ENCODE assay signal across 12 mouse cellular contexts in genomic region chr4:62485450-62486161, GRCm38 (mm10). TPM values are rescaled to one million over a fixed set of nuclear protein-coding genes. Genes with fewer than 3 reads are reported as not detected.
A peak's percentile ranks its signal among the peaks of the same experiment; 100 is the strongest.
DNase-seq lines count a peak whose midpoint lies in the region; ATAC-seq and TF ChIP-seq lines count a peak whose summit lies in the region.
"Had no signal": no experiment of that assay in that cellular context is flagged by ENCODE, and none has a peak within 500 bp of the region (broad histone marks: within the 10 kb centered on the region; RNA-seq: fewer than 3 reads in every experiment).

No protein-coding gene starts in this region.

- H3K9ac ChIP-seq in intestine, embryonic 15.5 days: no peak overlapping the region
- H3K9ac ChIP-seq in stomach, embryonic 16.5 days (ENCODE audit: low read length): no peak overlapping the region
- H3K9ac ChIP-seq: embryonic facial prominence, embryonic 15.5 days had no signal

- no peak for DNase-seq in thymus, adult 2 months
- no peak for DNase-seq in thymus, postnatal 14 days
- DNase-seq in lung, adult 18-20 months: peak; percentile 67 to 74
- DNase-seq in forebrain, embryonic 10.5 days (ENCODE audit: extremely low spot score, low spot score): no peak
- no peak for DNase-seq in right cerebral cortex, postnatal 10 days (ENCODE audit: low spot score in 2 of 2)
- DNase-seq: cerebellum, postnatal 14 days; kidney, postnatal 36 days; thymus, adult 18-20 months had no signal

- H3K36me3 ChIP-seq in thymus, adult 2 months (ENCODE audit: control insufficient read depth, insufficient read depth, low read length): no peaks in the 10 kb centered on the region
- no peaks in the 10 kb centered on the region for H3K36me3 ChIP-seq in intestine, embryonic 15.5 days
- no peaks in the 10 kb centered on the region for H3K36me3 ChIP-seq in stomach, embryonic 16.5 days (ENCODE audit: control insufficient read depth, insufficient read depth, low read length)
- no peaks in the 10 kb centered on the region for H3K36me3 ChIP-seq in forebrain, embryonic 10.5 days (replicated peaks)
- H3K36me3 ChIP-seq: embryonic facial prominence, embryonic 15.5 days had no signal

- 67% methylated on average over 8 of the region's 8 CpGs for WGBS in thymus, adult 2 months
- 78% methylated on average over 8 of the region's 8 CpGs for WGBS in intestine, embryonic 15.5 days
- 78% methylated on average over 8 of the region's 8 CpGs for WGBS in stomach, embryonic 16.5 days
- 89% methylated on average over 8 of the region's 8 CpGs for WGBS in forebrain, embryonic 10.5 days

- TF ChIP-seq POLR2A in thymus, adult 2 months (IDR thresholded peaks at IDR 0.05; ENCODE audit: control insufficient read depth, extremely low read depth, insufficient read depth, low read length, poor library complexity): no peak

- no peaks in the 10 kb centered on the region for H3K9me3 ChIP-seq in intestine, embryonic 15.5 days
- H3K9me3 ChIP-seq in stomach, embryonic 16.5 days (replicated peaks; ENCODE audit: control insufficient read depth, low read length): no peaks in the 10 kb centered on the region
- H3K9me3 ChIP-seq in forebrain, embryonic 10.5 days: no peaks in the 10 kb centered on the region
- H3K9me3 ChIP-seq: embryonic facial prominence, embryonic 15.5 days had no signal

- no peak overlapping the region for H3K4me2 ChIP-seq in intestine, embryonic 15.5 days (replicated peaks)
- H3K4me2 ChIP-seq in stomach, embryonic 16.5 days (ENCODE audit: low read depth, low read length): no peak overlapping the region
- H3K4me2 ChIP-seq: embryonic facial prominence, embryonic 15.5 days had no signal

- no peaks in the 10 kb centered on the region for H3K27me3 ChIP-seq in thymus, adult 2 months (ENCODE audit: control insufficient read depth, insufficient read depth, low read length)
- no peaks in the 10 kb centered on the region for H3K27me3 ChIP-seq in intestine, embryonic 15.5 days (replicated peaks)
- H3K27me3 ChIP-seq in stomach, embryonic 16.5 days (ENCODE audit: control insufficient read depth, insufficient read depth, low read length): no peaks in the 10 kb centered on the region
- peaks cover 20% of the 10 kb centered on the region for H3K27me3 ChIP-seq in forebrain, embryonic 10.5 days (ENCODE audit: poor library complexity, severe bottlenecking)
- H3K27me3 ChIP-seq: embryonic facial prominence, embryonic 15.5 days had no signal

- H3K27ac ChIP-seq in thymus, adult 2 months (ENCODE audit: control insufficient read depth, insufficient read depth, low read length): peak overlapping the region; percentile 20; the same call in 1 of the 2 replicates
- H3K27ac ChIP-seq in intestine, embryonic 15.5 days: no peak overlapping the region
- H3K27ac ChIP-seq in stomach, embryonic 16.5 days (ENCODE audit: low read length): peak overlapping the region; percentile 52
- no peak overlapping the region for H3K27ac ChIP-seq in forebrain, embryonic 10.5 days
- H3K27ac ChIP-seq: embryonic facial prominence, embryonic 15.5 days had no signal

- no peak for TF ChIP-seq CTCF in thymus, adult 2 months (IDR thresholded peaks at IDR 0.05; ENCODE audit: borderline replicate concordance, control insufficient read depth, extremely low read depth, insufficient read depth, low read length, poor library complexity)

- H3K4me1 ChIP-seq in thymus, adult 2 months (replicated peaks; ENCODE audit: control insufficient read depth, insufficient read depth, low read length): peaks cover 11% of the 10 kb centered on the region
- 0 out of 2 replicates have a peak, but pooled peaks cover 2% of the 10 kb centered on the region for H3K4me1 ChIP-seq in intestine, embryonic 15.5 days (replicated peaks)
- peaks cover 5% of the 10 kb centered on the region; the same call in 1 of the 2 replicates for H3K4me1 ChIP-seq in stomach, embryonic 16.5 days (ENCODE audit: control insufficient read depth, insufficient read depth, low read length)
- peaks cover 8% of the 10 kb centered on the region; the same call in 1 of the 2 replicates for H3K4me1 ChIP-seq in forebrain, embryonic 10.5 days
- H3K4me1 ChIP-seq: embryonic facial prominence, embryonic 15.5 days had no signal

- no peak overlapping the region for H3K4me3 ChIP-seq in thymus, adult 2 months (ENCODE audit: control insufficient read depth, insufficient read depth, low read length)
- H3K4me3 ChIP-seq in intestine, embryonic 15.5 days (replicated peaks): no peak overlapping the region
- H3K4me3 ChIP-seq in stomach, embryonic 16.5 days (replicated peaks; ENCODE audit: low read length): no peak overlapping the region
- H3K4me3 ChIP-seq in forebrain, embryonic 10.5 days: no peak overlapping the region
- H3K4me3 ChIP-seq: embryonic facial prominence, embryonic 15.5 days had no signal

- ATAC-seq in intestine, embryonic 15.5 days: peak; percentile 32; the same call in 1 of the 2 replicates
- ATAC-seq in stomach, embryonic 16.5 days (ENCODE audit: insufficient read depth, low FRiP score): no peak
- ATAC-seq in CD4-positive, CD25-positive, alpha-beta regulatory T cell, adult 4 months: no peak

RNA-seq across cellular contexts. Expression of gene Bspry, which starts 5.8 kb away (rescaled TPM):
- 19.7 and 19.8 TPM in 2 replicates for polyA plus RNA-seq in thymus, adult 2 months (2012; rRNA removed)
- polyA plus RNA-seq in intestine, embryonic 15.5 days (2015; fragmentation: Nextera tagmentation; extraction: Ambion mirVana): 31.7 and 33.2 TPM in 2 replicates
- polyA plus RNA-seq in stomach, embryonic 16.5 days (2015; fragmentation: Nextera tagmentation; extraction: Ambion mirVana): 29.3 and 35.5 TPM in 2 replicates
- 1.1 and 1.4 TPM in 2 replicates for polyA plus RNA-seq in forebrain, embryonic 10.5 days (2016; fragmentation: Nextera tagmentation; extraction: Ambion mirVana)
- 1 to 10 TPM in 1 of 2 experiments, under 1 TPM in 1; 0.73 to 1.5 TPM for polyA plus RNA-seq in CD4-positive, CD25-positive, alpha-beta regulatory T cell, adult 4 months (2017; shearing (Covaris generic))

RNA-seq across cellular contexts. Expression of gene Wdr31, which starts 14.9 kb away (rescaled TPM):
- 1.6 and 1.9 TPM in 2 replicates for polyA plus RNA-seq in thymus, adult 2 months (2012; rRNA removed)
- polyA plus RNA-seq in intestine, embryonic 15.5 days (2015; fragmentation: Nextera tagmentation; extraction: Ambion mirVana): 7.7 and 9.1 TPM in 2 replicates
- 6.8 and 8.0 TPM in 2 replicates for polyA plus RNA-seq in stomach, embryonic 16.5 days (2015; fragmentation: Nextera tagmentation; extraction: Ambion mirVana)
- polyA plus RNA-seq in forebrain, embryonic 10.5 days (2016; fragmentation: Nextera tagmentation; extraction: Ambion mirVana): 14.6 and 17.4 TPM in 2 replicates
- polyA plus RNA-seq in CD4-positive, CD25-positive, alpha-beta regulatory T cell, adult 4 months (2017; shearing (Covaris generic)): under 1 TPM; 0.56 to 0.82 TPM

RNA-seq across cellular contexts. Expression of gene Hdhd3, which starts 17.7 kb away (rescaled TPM):
- polyA plus RNA-seq in thymus, adult 2 months (2012; rRNA removed): 4.5 and 7.0 TPM in 2 replicates
- 61.6 and 76.4 TPM in 2 replicates for polyA plus RNA-seq in intestine, embryonic 15.5 days (2015; fragmentation: Nextera tagmentation; extraction: Ambion mirVana)
- polyA plus RNA-seq in stomach, embryonic 16.5 days (2015; fragmentation: Nextera tagmentation; extraction: Ambion mirVana): 30.0 and 32.1 TPM in 2 replicates
- polyA plus RNA-seq in forebrain, embryonic 10.5 days (2016; fragmentation: Nextera tagmentation; extraction: Ambion mirVana): 10.3 and 11.2 TPM in 2 replicates
- 1 to 10 TPM in 1 of 2 experiments, under 1 TPM in 1; 0.81 to 1.3 TPM for polyA plus RNA-seq in CD4-positive, CD25-positive, alpha-beta regulatory T cell, adult 4 months (2017; shearing (Covaris generic))

RNA-seq across cellular contexts. Expression of gene Alad, which starts 34.1 kb away (rescaled TPM):
- 56.2 and 75.9 TPM in 2 replicates for polyA plus RNA-seq in thymus, adult 2 months (2012; rRNA removed)
- 156 and 161 TPM in 2 replicates for polyA plus RNA-seq in intestine, embryonic 15.5 days (2015; fragmentation: Nextera tagmentation; extraction: Ambion mirVana)
- 144 and 150 TPM in 2 replicates for polyA plus RNA-seq in stomach, embryonic 16.5 days (2015; fragmentation: Nextera tagmentation; extraction: Ambion mirVana)
- polyA plus RNA-seq in forebrain, embryonic 10.5 days (2016; fragmentation: Nextera tagmentation; extraction: Ambion mirVana): 125 and 127 TPM in 2 replicates
- polyA plus RNA-seq in CD4-positive, CD25-positive, alpha-beta regulatory T cell, adult 4 months (2017; shearing (Covaris generic)): 10 to 100 TPM; 57.8 to 78.7 TPM

RNA-seq across cellular contexts. Expression of gene Pole3, which starts 39.3 kb away (rescaled TPM):
- polyA plus RNA-seq in thymus, adult 2 months (2012; rRNA removed): 18.0 and 20.9 TPM in 2 replicates
- polyA plus RNA-seq in intestine, embryonic 15.5 days (2015; fragmentation: Nextera tagmentation; extraction: Ambion mirVana): 70.5 and 71.5 TPM in 2 replicates
- 76.0 and 77.8 TPM in 2 replicates for polyA plus RNA-seq in stomach, embryonic 16.5 days (2015; fragmentation: Nextera tagmentation; extraction: Ambion mirVana)
- polyA plus RNA-seq in forebrain, embryonic 10.5 days (2016; fragmentation: Nextera tagmentation; extraction: Ambion mirVana): 145 and 147 TPM in 2 replicates
- 10 to 100 TPM; 27.5 to 27.7 TPM for polyA plus RNA-seq in CD4-positive, CD25-positive, alpha-beta regulatory T cell, adult 4 months (2017; shearing (Covaris generic))

Comparison
In these comparisons a context has a peak if more than half of its experiments do, and no peak if none do; other contexts are left out.
1. DNase-seq: peak in lung, adult 18-20 months (2 of 2); none in thymus, adult 2 months (single experiment), thymus, postnatal 14 days (single experiment), forebrain, embryonic 10.5 days (single experiment) and right cerebral cortex, postnatal 10 days (0 of 2).
2. H3K27ac ChIP-seq: peak in thymus, adult 2 months (single experiment) and stomach, embryonic 16.5 days (single experiment); none in intestine, embryonic 15.5 days (single experiment) and forebrain, embryonic 10.5 days (single experiment).